Mouse (Mus musculus): ENCODE results near the gene Pacrg. TPM values are rescaled to one million over a fixed set of nuclear protein-coding genes. Genes with fewer than 3 reads are reported as not detected.

Gene Pacrg
- polyA plus RNA-seq, 1 experiment: 264 TPM

DNA sequence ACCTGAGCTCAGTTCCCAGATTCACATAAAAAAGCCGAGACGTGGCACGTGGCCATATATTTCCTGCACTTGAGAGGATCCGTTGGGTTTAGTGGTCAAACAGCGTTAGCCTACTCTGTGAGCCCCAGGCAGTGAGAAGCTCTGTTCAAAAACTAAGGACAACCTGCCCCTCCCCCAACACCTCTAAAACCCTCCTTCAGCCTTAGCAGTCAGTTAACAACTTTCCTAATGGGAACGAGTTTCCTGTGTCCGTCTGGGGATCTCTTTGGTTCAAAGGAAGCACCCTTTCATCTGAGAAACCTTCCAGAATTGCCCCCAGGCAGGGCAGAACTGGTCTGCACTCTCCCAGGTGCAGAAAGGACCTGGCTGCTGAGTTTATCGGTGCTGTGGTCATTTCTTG is 484.4 kb downstream of the Pacrg start:
- Histone ChIP-seq H3K27ac (ENCODE audit: control insufficient read depth, insufficient read depth, low read depth, low read length) (no peak overlapping the region), H3K4me3 (ENCODE audit: control insufficient read depth, low read depth, low read length) (no peak overlapping the region), H3K4me1 (ENCODE audit: control insufficient read depth, insufficient read depth, low read length) (no peaks in the 10 kb centered on the region), H3K36me3 (ENCODE audit: control insufficient read depth, insufficient read depth, low read length) (no peaks in the 10 kb centered on the region), H3K27me3 (ENCODE audit: control insufficient read depth, insufficient read depth, low read length) (no peaks in the 10 kb centered on the region)
- TF ChIP-seq POLR2A (IDR thresholded peaks at IDR 0.05; ENCODE audit: control insufficient read depth, low read depth, low read length): no peak
- TF ChIP-seq CTCF (IDR thresholded peaks at IDR 0.05; ENCODE audit: control insufficient read depth, insufficient read depth, insufficient replicate concordance, low read depth, low read length): no peak

Other genes with a start within 250 kb of the Pacrg start
- gene Prkn, start 73 bp upstream of the Pacrg start, polyA plus RNA-seq (2012; rRNA removed): 13.2 and 13.7 TPM in 2 replicates